Mouse (Mus musculus) thymus, adult 2 months (tissue): ENCODE results near the gene Trmt61a.

Experiments used
- CTCF ChIP-seq: fragments of 200-500 bp; IDR thresholded peaks from 2 replicates; pipeline ENCODE4 v1.5.1; 2012; ENCODE audit warnings: mild to moderate bottlenecking, control low read depth, low read length, moderate library complexity, borderline replicate concordance; ENCODE audit not compliant: control insufficient read depth, poor library complexity, insufficient read depth; ENCODE audit errors: extremely low read depth
- POLR2A ChIP-seq: fragments of 200-500 bp; IDR thresholded peaks from 2 replicates; pipeline ENCODE4 v1.6.1; 2012; ENCODE audit warnings: mild to moderate bottlenecking, low read length, control low read depth, moderate library complexity; ENCODE audit not compliant: control insufficient read depth, poor library complexity, insufficient read depth; ENCODE audit errors: extremely low read depth

DNA sequence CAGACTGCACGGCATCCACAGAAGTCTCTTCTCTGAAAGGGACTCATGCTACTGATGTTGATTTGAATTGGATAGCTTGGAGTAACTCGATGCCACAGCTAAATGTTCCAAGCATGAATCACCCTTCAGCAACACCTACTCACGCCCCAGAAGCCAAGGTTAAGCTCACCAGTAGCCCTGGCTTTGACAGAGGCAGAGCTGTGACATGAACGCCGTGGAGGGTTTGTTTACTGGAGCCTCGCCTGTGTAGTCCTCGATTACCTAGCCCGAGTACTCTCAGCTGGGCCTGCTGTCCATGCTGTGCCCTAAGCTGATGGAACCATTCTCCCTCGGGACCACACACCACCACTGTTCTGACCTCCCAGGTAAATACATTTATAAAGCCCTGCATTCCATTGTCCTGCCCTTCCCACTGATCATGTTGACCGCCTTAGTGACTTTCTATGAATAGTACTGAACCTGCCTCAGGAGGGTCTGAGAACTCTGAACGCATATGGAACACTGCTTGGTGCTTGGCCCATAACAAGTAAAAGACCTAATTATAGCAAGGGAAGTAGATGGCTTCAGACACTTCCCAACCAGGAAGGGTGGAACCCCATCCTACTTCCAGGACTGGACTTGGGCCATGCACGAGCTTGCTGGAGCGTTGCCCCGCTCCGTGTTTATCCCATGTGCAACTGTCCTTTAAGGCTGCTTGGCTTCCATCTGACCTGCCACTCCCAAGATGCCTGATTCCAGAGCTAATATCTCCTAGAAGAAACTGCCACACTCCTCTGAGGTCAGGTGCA is 27.5 kb downstream of the Trmt61a start:
- TF ChIP-seq CTCF (no peak), POLR2A (no peak)
